Mouse (Mus musculus) heart, embryonic 13.5 days (tissue): ENCODE measurements at regions not wholly inside any gene's neighbourhood (a gene's known extent, or its start where the extent isn't known, plus 50 kb on each side); places are given as distances from the start of the nearest gene placed in this dataset.

Experiments used
- ATAC-seq: fragments of 200-750 bp; cut with Nextera tagmentation; 2 replicates; pipeline ENCODE4 v1.8.0; 2017; ENCODE audit warnings: moderate TSS enrichment; ENCODE audit not compliant: insufficient number of reproducible peaks, low FRiP score, low TSS enrichment; ENCODE audit errors: extremely low read depth
- H3K27ac ChIP-seq: fragments of 300-500 bp; sonication (generic); replicated peaks from 2 replicates; pipeline ENCODE4 v1.5.1; 2015; ENCODE audit warnings: moderate library complexity, mild to moderate bottlenecking, inconsistent platforms
- H3K27me3 ChIP-seq: fragments of 300-500 bp; sonication (generic); replicated peaks from 2 replicates; pipeline ENCODE4 v1.6.1; 2015; ENCODE audit warnings: mild to moderate bottlenecking, inconsistent platforms
- H3K36me3 ChIP-seq: fragments of 300-500 bp; sonication (generic); 2 replicates; pipeline ENCODE4 v1.6.1; 2015; ENCODE audit warnings: mild to moderate bottlenecking, inconsistent platforms
- H3K4me1 ChIP-seq: fragments of 300-500 bp; sonication (generic); 2 replicates; pipeline ENCODE4 v1.6.1; 2015; ENCODE audit warnings: inconsistent platforms
- H3K4me2 ChIP-seq: fragments of 300-500 bp; sonication (generic); 2 replicates; pipeline ENCODE4 v1.6.1; 2015; ENCODE audit warnings: inconsistent platforms, mild to moderate bottlenecking, moderate library complexity
- H3K4me3 ChIP-seq: fragments of 300-500 bp; sonication (generic); 2 replicates; pipeline ENCODE4 v1.5.1; 2015; ENCODE audit warnings: moderate library complexity, mild to moderate bottlenecking, inconsistent platforms
- H3K9ac ChIP-seq: fragments of 300-500 bp; sonication (generic); 2 replicates; pipeline ENCODE4 v1.6.1; 2015; ENCODE audit warnings: inconsistent platforms, mild to moderate bottlenecking, moderate library complexity
- H3K9me3 ChIP-seq: fragments of 300-500 bp; sonication (generic); 2 replicates; pipeline ENCODE4 v1.6.1; 2016; ENCODE audit warnings: inconsistent platforms
- WGBS: fragments of 180-500 bp; shearing (Covaris S2); methylation state at CpG from one replicate; pipeline ENCODE4 v1.1.7; 2015; ENCODE audit warnings: mixed read lengths; 5-methylcytosine and 5-hydroxymethylcytosine counted together

DNA sequence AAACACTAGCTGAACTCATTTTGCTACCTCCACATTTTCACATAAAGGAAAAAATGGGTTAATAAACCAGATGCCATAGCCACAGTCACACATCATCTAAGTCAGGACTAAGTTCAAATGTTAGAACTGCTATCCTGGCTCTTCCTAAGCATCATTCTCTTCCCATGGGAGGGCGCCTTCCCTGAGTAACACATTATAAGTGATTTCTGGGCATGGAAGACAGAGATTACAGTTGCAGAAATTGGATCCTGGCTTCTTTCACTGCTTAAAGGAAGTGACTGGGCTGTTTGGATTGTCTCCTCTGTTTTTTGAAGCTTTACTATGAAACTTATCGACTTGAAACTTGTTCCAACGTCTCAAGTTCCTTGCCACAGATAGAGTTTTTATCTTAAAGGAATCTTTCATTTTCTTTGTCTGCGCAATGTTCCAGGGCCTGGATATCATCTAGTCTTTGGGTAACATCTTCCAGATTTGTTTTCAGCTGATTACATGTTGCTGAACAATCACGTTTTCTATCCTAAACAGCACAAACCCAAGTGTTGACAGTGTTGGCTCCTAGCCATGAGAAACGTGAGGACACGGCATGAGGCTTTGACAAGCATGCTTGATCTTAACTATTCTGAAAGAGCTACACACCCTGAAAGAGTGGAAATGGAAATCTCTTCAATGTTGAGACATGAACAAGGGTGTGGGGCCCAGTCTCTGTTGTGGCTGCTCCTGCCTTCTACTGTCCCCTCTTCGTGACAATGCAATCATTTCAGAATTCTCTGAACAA lies 700.9 kb upstream of the Zeb2 start:
- Histone ChIP-seq H3K4me1 (0 out of 2 replicates have a peak, but pooled peaks cover 4% of the 10 kb centered on the region), H3K4me2 (no peak overlapping the region), H3K4me3 (no peak overlapping the region), H3K9ac (no peak overlapping the region), H3K27me3 (no peaks in the 10 kb centered on the region), H3K36me3 (no peaks in the 10 kb centered on the region), H3K27ac (0 out of 2 replicates have a peak overlapping the region, but pooled peaks have one; percentile 4), H3K9me3 (no peaks in the 10 kb centered on the region)
- 39% methylated on average over 8 of the region's 8 CpGs for WGBS
- no peak for ATAC-seq

DNA sequence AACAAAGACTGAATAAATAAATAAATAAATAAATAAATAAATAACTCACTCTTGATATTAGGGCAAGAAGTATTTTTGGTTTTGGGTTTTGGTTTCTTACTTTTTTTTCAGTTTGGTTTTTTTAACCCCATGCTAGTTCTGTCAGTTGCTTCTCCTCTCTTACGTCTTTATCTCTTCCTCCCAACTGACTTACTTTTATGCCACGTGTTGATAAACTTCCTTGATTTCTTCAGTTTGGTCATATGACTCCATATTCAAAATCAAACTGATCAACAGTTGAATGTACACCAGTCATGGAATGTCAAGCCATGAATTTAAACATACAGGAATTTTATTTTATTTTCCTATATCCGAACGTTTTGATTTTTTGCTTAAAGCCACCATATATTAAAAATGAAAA lies 697.5 kb upstream of the Zeb2 start:
- Histone ChIP-seq H3K9ac (no peak overlapping the region), H3K4me3 (no peak overlapping the region), H3K36me3 (no peaks in the 10 kb centered on the region), H3K27ac (no peak overlapping the region), H3K4me2 (no peak overlapping the region), H3K4me1 (0 out of 2 replicates have a peak, but pooled peaks cover 4% of the 10 kb centered on the region), H3K9me3 (no peaks in the 10 kb centered on the region), H3K27me3 (no peaks in the 10 kb centered on the region)
- no peak for ATAC-seq
- WGBS, result 79% methylated on average over 4 of the region's 4 CpGs

DNA sequence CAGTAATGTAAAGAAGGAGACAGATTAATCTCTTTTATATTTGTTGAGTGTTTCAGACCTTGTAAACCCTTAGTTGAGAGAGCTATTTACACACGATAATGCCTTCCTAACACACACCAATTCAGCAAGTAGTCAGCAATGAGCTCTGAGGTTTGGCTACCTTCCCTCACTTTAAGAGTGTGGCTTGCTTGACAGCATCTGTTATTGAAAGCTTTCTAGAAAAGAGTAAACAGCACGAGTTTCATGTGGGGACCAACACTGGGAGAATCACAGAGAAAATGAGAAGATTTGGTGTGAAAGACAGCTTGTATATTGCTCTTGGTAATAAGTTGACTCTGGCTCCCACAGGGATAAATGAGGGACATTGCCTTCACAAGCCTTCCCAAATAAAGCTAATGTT lies 688.1 kb upstream of the Zeb2 start:
- no peaks in the 10 kb centered on the region for H3K9me3 ChIP-seq
- no peaks in the 10 kb centered on the region for H3K4me1 ChIP-seq
- no peak overlapping the region for H3K4me2 ChIP-seq
- no peak for ATAC-seq
- no peak overlapping the region for H3K4me3 ChIP-seq
- H3K27me3 ChIP-seq, result no peaks in the 10 kb centered on the region
- H3K9ac ChIP-seq, result no peak overlapping the region
- 55% methylated on average over 2 of the region's 2 CpGs for WGBS
- H3K36me3 ChIP-seq, result no peaks in the 10 kb centered on the region
- no peak overlapping the region for H3K27ac ChIP-seq

DNA sequence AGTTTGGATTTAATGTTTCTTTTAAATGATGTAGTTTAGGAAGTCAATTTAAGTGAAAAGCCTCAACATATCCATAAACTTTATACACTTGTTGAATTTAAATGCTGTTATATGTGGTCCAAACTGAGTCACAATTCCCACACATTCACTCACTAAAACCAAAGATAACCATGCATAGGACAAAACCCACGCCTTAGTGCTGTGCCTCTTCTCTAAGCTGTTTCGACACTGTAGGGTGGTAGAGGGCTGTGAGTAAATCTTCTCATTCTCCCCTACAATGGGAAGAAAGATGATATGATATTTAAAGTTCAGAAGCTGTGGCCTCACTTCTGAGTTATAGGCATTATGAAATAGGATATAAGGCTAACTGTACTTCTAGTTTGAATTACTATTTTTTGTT lies 682.9 kb upstream of the Zeb2 start:
- Histone ChIP-seq H3K4me2 (no peak overlapping the region), H3K36me3 (no peaks in the 10 kb centered on the region), H3K27ac (no peak overlapping the region), H3K4me3 (no peak overlapping the region), H3K9me3 (no peaks in the 10 kb centered on the region), H3K27me3 (no peaks in the 10 kb centered on the region), H3K4me1 (no peaks in the 10 kb centered on the region), H3K9ac (no peak overlapping the region)
- ATAC-seq, result no peak
- WGBS, result 61% methylated on average over 2 of the region's 2 CpGs

DNA sequence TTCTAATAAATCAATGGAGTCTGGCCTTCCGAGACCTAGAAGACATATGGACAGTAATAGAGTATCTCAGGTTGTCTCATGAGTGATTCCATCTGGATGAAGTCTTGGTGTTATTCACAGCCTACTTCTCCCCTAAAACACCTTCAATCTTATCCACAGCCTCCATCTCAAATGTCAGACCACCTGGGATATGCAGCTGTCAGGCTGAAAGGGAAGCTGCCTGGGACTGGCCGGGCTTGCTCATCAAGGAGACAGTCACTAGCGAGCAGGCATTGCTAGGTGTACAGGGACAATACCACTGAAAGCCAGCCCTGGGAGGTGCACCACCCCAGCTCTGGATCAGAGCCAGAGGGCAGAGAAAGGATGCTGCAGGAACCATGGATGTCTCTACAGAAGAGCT lies 676.4 kb upstream of the Zeb2 start:
- Histone ChIP-seq H3K9ac (no peak overlapping the region), H3K9me3 (no peaks in the 10 kb centered on the region), H3K4me3 (no peak overlapping the region), H3K4me2 (no peak overlapping the region), H3K27ac (no peak overlapping the region), H3K27me3 (no peaks in the 10 kb centered on the region), H3K4me1 (no peaks in the 10 kb centered on the region), H3K36me3 (no peaks in the 10 kb centered on the region)
- no peak for ATAC-seq
- 63% methylated on average over 3 of the region's 3 CpGs for WGBS

DNA sequence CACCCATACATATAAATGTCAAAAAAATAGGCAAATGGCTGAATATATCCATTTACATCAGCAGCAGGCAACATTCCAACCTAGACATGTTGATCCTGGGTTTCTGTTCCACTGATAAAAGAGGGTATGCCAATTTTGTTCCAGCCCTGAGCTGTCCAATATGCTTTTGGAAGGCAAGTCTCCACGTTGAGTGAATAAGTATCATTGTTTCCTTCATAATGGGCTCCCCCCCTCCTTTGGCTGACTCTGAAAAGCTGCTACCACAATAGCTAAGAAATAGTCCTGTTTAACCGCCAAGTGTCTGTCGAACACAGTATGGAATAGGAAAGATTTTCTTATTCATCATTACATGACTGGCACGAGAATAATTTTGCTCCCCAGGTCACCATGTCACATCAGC lies 672.5 kb upstream of the Zeb2 start:
- Histone ChIP-seq H3K27ac (no peak overlapping the region), H3K27me3 (no peaks in the 10 kb centered on the region), H3K4me3 (no peak overlapping the region), H3K4me2 (no peak overlapping the region), H3K9ac (no peak overlapping the region), H3K36me3 (no peaks in the 10 kb centered on the region), H3K9me3 (no peaks in the 10 kb centered on the region), H3K4me1 (no peaks in the 10 kb centered on the region)
- 74% methylated on average over 4 of the region's 4 CpGs for WGBS
- ATAC-seq, result no peak

DNA sequence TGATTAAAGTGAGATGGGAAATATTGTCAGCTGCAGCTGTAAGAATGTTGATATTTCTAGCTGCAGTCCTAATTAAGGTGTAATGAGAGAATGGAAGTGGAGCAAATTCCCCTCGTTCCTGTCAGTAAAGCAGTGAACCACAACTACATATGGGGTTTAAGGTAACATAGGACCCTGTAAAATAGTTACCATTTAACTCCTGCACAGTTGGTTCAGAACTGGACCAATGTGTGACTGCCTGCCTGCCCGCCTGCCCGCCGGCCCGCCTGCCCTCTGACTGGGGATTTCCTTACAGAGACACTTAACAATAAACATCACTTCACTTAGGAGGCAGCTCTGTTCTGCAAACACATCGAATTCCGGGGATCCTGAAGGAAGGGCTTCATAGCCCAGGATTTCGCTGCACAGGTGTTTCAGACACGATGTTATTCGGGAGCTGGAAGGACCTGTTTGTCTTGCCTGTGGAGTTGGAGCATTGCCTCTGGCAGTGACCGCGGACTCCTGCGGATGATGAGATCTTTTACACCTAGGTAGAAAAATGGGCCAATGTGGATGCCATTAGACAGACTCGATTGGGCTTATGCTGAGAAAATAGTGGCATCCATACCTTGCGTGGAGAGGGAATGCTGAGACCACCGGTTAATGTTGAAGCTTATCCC lies 670.7 kb upstream of the Zeb2 start:
- Histone ChIP-seq H3K9ac (no peak overlapping the region), H3K9me3 (no peaks in the 10 kb centered on the region), H3K4me3 (no peak overlapping the region), H3K4me2 (no peak overlapping the region), H3K27me3 (no peaks in the 10 kb centered on the region), H3K4me1 (no peaks in the 10 kb centered on the region), H3K27ac (no peak overlapping the region), H3K36me3 (no peaks in the 10 kb centered on the region)
- ATAC-seq, result no peak
- 60% methylated on average over 16 of the region's 16 CpGs for WGBS

DNA sequence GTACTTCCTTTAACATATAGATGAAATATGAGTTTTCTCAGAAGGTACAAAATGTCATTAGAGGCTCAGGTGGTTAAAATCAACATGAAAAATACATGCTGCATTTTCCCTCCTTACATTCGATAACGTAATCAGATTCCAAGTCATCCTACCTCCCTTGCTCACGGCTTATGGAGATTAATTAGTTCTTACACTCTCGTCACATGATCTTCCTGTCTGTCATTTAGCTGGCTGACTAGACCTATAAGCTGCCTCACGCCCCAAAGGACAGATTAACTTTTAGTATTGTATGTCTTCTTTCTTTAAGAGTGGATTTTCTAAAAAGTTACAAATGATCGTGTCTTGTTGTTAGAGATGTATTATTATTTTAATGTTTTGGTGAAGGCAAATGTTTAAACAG lies 669.6 kb upstream of the Zeb2 start:
- no peaks in the 10 kb centered on the region for H3K27me3 ChIP-seq
- no peaks in the 10 kb centered on the region for H3K9me3 ChIP-seq
- WGBS, result 64% methylated on average over 6 of the region's 6 CpGs
- H3K4me2 ChIP-seq, result no peak overlapping the region
- no peaks in the 10 kb centered on the region for H3K4me1 ChIP-seq
- H3K27ac ChIP-seq, result no peak overlapping the region
- no peak for ATAC-seq
- H3K36me3 ChIP-seq, result no peaks in the 10 kb centered on the region
- H3K9ac ChIP-seq, result no peak overlapping the region
- no peak overlapping the region for H3K4me3 ChIP-seq

DNA sequence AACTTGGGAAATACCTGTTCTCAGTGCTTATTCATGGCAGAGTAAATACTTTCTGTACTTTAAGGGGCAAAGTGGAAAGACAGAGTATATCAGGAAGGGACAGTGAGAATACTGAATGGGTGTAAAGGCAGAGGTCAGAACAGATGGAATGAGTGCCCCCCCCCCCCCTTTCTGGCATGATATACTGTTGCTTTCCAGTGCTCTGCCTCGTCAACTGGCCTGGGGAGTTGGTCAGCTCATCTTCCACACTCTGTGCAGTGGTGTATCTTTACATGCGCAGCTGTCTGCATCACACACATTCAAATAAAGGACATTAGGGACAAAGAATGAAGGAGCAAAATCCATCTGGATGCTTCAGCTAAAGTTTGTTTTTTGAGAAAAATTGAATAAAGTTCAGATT lies 668.5 kb upstream of the Zeb2 start:
- H3K36me3 ChIP-seq, result no peaks in the 10 kb centered on the region
- H3K4me1 ChIP-seq, result no peaks in the 10 kb centered on the region
- no peak overlapping the region for H3K27ac ChIP-seq
- no peak for ATAC-seq
- no peaks in the 10 kb centered on the region for H3K27me3 ChIP-seq
- no peak overlapping the region for H3K4me2 ChIP-seq
- H3K9me3 ChIP-seq, result no peaks in the 10 kb centered on the region
- H3K9ac ChIP-seq, result no peak overlapping the region
- no peak overlapping the region for H3K4me3 ChIP-seq
- 78% methylated on average over 2 of the region's 2 CpGs for WGBS

DNA sequence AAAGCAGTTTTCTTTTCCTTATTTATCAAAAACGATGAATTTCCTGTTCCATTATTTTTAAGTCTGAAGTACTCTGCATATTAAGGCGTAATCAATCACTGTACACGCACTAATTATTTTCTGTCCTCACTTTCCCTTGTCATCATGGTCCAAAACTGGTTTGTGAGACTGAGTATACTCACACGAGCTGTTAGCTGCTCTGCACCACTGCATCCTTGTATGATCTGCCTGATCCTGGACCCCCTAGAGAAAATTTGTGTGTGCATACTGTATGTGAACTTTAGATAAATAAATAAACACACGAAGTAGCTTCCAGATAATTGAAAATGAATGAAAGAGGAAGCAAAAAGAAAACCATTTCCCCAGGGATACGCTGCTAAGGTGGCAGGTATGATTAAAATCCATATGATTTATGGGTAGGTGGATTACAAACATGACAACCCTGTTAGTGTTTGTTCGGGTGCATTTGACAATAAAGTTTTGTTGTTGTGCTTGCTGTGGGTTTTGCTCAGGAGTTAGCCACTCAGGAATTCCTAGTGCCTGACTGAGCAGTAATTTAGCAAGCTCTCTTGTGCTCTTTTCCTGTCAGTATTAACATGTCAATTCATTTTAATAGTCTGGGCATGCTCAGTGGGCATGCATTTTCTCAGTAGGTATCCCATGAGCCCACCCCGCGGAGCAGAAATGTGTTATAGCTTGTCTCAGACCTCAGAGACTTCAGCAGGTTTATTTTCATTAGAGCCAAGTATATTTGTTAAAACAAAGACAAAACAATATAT lies 666.6 kb upstream of the Zeb2 start:
- Histone ChIP-seq H3K27me3 (no peaks in the 10 kb centered on the region), H3K9me3 (no peaks in the 10 kb centered on the region), H3K4me1 (no peaks in the 10 kb centered on the region), H3K4me2 (no peak overlapping the region), H3K36me3 (no peaks in the 10 kb centered on the region), H3K9ac (no peak overlapping the region), H3K4me3 (no peak overlapping the region), H3K27ac (no peak overlapping the region)
- ATAC-seq, result no peak
- 73% methylated on average over 9 of the region's 9 CpGs for WGBS

DNA sequence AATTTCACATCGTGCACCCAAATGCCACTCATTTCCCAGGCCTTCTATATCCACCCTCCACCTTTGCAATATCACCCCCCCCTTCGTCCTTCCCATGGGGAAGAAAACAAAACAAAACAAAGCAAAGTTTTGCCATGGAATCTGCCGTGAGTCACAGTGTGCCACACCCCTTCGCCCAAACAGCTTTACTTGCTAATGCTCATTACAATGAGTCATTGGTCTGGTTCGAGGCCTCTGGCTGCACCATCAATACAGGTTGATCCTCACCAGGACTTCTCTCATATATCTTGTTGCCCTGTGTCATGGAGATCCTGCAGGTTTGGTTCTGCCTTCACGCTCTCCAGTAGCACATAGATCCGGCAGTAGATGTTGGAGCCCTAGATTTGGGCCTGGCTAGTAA lies 660.3 kb upstream of the Zeb2 start:
- Histone ChIP-seq H3K9me3 (no peaks in the 10 kb centered on the region), H3K27ac (no peak overlapping the region), H3K9ac (no peak overlapping the region), H3K4me3 (no peak overlapping the region), H3K27me3 (no peaks in the 10 kb centered on the region), H3K36me3 (no peaks in the 10 kb centered on the region), H3K4me1 (no peaks in the 10 kb centered on the region), H3K4me2 (no peak overlapping the region)
- WGBS, result 76% methylated on average over 7 of the region's 7 CpGs
- no peak for ATAC-seq
